Mouse (Mus musculus) WW6 (cell line): Measurements from ENCODE around the gene Slc1a4.

Experiments
- DNase-seq: peaks from one replicate; pipeline ENCODE4 v3.0.0-alpha.2; 2013; ENCODE audit warnings: low read depth, low spot score

Gene Slc1a4

GRCm38 (mm10) chr11:20325073-20325694 lies 7.3 kb downstream of the Slc1a4 start:
- DNase-seq = no peak

- DNase-seq = no peak
Measured at GRCm38 (mm10) chr11:20324006-20324405, 8.5 kb downstream of the Slc1a4 start.

DNA sequence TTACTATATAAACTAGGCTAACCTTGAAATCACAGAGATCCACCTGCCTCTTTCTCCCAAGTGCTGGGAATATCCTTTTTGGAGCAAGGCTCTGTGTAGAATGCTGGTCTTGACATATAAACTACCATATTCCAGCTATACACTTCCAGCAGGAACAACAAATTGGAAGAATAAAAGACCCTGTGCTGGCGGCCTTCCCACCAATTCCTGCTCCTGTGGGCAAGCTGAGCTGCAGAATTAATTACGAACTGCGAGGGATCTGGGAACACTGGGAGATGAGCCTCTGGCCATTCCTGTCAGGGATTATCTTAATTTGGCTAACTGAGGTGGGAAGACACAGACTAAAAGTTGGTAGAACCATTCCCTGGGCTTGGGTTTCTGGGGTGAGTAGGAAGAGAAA lies 10.1 kb downstream of the Slc1a4 start:
- no peak for DNase-seq

DNA sequence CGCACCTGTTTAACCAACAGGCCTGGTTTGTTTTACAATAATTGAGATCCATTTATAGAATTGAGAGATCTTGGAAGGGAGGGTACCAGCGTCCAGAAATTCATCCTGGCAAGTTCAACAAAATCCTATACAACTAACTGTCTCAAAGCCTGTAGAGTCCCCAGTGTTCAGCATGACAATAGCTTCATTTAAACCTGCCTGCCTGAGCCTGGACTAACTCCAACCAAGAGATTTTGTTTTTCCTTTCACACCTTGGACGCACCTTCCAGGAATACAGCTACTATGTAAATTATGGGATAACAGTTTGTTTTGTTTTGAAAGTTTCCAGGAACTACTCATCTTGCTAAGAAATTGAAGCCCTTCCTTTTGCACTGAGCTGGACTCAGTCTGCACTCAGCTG lies 11.9 kb downstream of the Slc1a4 start:
- DNase-seq = no peak

- DNase-seq = no peak
Measured at GRCm38 (mm10) chr11:20318659-20319454, 13.7 kb downstream of the Slc1a4 start.

GRCm38 (mm10) chr11:20313576-20313975 lies 18.9 kb downstream of the Slc1a4 start:
- no peak for DNase-seq

GRCm38 (mm10) chr11:20309044-20309443 lies 23.5 kb downstream of the Slc1a4 start:
- no peak for DNase-seq

DNA sequence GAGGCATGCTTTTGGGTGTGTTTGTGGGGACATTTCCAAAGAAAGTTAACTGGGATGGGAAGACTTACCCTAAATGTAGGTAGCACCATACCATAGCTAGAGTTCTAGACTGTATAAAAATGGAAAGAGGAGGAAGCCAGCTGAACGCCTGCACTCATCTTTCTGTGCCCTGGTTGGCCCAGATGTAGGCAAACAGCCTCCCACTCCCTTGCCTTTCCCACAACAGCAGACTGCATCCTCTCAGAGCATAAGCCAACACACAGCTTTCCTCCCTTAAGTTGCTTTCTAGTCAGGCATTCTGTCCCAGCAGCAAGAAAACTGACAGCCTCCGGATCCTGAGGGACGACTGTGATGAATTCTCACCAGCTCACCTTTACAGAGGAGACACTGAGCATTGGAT lies 25.1 kb downstream of the Slc1a4 start:
- no peak for DNase-seq

- DNase-seq = no peak
Measured at GRCm38 (mm10) chr11:20305641-20306040, 26.9 kb downstream of the Slc1a4 start.

- DNase-seq = no peak
Measured at GRCm38 (mm10) chr11:20304341-20304740, 28.2 kb downstream of the Slc1a4 start.

DNA sequence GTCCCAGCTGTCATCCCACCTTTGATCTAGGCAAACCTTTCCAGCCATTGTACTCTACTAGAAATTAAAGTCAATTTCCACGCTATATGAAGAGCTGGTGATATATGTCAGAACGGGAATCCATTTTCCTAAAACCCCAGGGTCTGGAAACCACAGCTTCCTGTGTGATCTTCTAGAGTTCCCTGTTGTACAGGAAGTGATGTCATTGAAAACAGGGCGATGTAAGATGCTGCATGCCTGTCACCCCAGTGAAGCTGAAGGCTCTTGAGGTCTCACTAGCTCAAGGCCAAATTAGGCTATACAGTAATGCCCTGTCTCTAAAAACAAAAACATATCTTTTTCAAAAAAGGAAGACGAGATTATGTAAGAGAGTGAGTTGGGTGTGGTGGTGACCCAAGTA lies 31.2 kb downstream of the Slc1a4 start:
- no peak for DNase-seq

DNA sequence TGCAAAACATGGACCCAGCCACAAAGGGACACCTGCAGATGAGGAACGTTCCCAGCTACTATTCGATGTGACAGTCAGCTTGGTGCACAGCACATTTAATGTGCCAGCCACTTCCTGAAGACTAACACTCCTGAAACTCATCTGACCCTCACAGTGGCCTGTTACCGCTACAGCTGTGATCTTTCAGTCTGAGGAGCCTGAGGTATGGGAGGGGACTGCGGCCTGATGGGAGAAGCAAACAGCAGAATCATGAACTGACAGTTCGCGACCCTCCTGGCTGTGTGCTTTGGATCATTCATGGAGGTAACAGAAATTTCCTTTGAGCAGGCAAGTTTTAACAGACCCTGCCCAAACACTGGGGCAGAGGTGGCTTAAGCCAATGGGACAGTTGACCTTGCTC lies 31.7 kb downstream of the Slc1a4 start:
- DNase-seq = no peak

- no peak for DNase-seq
Measured at GRCm38 (mm10) chr11:20299900-20300299, 32.6 kb downstream of the Slc1a4 start.

- DNase-seq = no peak
Measured at GRCm38 (mm10) chr11:20284463-20284862, 48.0 kb downstream of the Slc1a4 start.

- DNase-seq = no peak
Measured at GRCm38 (mm10) chr11:20282601-20283219, 49.8 kb downstream of the Slc1a4 start.

DNA sequence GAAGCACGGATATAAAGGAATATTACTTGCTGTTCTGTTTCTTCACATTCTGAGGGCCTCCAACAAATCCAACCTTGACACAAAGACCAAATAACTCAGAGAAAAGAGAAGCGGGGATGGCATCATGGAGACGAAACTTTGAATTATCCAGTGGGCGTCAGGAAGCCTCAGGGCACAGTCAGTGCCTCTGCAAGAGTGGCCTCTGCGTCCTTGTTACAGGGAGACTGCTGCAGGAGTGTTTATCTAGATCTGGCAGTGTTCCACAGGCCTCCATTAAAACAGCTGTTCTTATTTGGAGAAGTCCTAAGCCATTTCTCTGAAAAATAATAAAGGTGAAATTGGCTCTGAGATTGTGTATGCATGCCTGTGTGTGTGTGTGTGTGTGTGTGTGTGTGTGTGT lies 51.5 kb downstream of the Slc1a4 start:
- DNase-seq = no peak

DNA sequence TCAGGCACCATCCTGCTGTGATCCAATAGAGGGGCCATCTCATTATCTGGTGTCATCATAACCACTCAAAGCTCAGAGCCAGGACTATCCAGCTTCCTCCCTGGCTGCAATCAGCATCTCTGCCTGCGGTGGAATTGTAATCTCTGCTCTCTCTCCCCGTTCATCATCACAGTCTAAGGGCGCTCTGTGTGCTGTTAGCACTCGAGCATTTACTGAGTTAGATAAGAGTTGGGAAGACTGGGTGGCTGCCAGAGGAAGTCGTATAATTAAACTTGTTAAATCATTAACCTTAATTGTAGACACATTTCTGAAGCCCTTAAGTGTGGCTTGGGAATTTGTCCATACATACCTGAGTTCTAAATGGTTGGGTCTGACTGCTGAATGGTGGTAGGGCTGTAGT lies 53.8 kb downstream of the Slc1a4 start:
- no peak for DNase-seq

DNA sequence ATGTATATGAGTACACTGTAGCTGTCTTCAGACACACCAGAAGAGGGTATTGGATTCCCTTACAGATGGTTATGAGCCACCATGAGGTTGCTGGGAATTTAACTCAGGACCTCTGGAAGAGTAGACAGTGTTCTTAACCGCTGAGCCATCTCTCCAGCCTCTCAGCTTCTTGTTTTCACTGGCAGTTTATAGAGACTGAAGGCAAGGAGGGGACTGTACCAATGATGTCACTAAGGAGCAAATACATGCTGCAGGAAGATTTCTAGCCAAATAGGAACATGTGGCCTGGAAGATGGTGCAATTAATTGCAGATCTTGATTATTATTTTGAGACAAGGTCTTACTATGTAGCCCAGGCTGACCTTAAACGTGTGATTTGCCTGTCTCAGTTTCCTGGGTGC lies 55.4 kb downstream of the Slc1a4 start:
- DNase-seq = no peak

DNA sequence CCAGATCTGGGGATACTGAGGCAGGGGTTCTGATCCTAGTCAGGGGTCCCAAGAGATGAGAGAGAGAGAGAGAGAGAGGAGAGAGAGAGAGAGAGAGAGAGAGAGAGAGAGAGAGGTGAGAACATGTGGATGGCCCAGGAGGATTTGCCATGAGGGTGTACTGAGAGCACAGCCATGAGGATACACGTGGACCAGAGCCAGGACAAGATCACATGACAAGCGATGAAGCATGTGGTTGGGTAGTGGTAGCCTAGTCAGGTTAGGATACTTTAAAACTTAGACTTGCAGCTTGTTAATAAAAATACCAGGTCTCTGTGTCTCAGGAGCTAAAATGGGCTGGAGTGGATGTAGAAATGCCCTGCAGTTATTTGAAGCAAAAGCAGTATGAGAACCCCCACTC lies 56.5 kb downstream of the Slc1a4 start:
- DNase-seq = no peak

DNA sequence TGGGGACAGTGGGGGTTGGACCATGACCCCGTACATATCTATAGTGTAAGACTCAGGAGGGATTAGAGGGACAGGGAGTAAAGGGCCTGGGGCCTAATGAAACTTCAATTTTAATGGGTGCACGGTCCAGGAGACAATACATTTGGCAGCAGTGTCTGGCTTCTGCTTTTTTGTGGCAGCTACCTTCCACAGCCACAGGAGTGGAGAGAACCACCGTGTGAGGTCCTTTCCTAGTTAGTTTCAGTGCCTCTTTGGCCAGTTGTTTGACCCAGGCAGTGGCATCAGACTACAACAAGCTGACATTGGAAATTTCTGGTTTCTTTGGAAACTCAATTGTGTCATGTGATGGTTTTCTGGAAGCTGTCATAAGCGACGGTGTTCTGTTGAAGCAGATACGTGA lies 62.6 kb downstream of the Slc1a4 start:
- DNase-seq = no peak

DNA sequence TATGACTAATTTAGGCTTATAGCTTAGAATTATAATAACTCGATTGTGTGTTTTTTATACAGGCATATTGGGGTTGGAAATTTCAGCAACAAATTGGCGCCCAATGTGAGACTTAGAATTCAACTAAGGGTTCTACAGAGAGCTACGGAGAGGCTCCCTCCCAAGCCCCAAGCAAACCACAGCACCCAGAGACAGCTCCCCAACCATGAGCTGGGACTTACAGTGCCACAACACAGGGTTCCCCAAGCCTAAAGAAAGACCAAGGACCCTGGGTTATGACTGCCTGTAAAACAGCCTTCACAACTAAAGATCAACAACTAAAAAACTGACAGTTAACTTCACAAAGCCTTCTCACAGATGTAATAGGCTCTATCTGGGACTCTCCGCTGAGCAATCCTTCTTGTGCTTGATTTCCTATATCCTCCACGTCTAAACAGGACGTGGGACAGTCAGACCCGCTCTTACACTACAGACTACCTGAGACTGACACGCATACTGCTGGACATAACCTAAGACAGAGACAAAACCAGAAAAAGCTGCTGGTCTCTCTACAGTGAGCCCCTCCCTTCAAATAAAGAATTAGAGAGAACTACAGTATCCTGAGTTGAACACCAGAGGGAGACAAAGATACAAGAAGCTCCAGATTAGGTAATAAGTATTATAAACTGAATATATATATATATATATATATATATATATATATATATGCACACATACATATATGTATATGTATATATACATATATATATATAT lies 69.7 kb downstream of the Slc1a4 start:
- DNase-seq = no peak

DNA sequence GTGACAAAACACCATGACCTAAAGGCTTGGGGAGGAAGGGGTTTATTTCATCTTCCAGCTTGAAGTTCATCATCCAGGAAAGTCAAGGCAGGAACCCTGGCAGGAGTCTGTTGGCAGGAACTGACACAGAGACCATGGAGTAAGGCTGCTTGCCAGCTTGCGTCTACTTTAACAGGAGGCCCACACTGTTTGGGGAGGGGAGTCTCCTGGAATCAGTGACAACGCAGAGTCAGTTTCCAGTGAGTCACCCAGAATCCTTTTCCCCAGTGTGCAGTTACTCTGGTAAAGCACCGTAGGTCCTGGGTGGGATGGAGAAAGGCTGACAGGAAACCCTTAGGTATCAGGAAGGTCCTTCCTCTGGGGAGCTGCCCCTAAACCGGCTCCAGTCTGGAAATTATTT lies 77.7 kb downstream of the Slc1a4 start:
- no peak for DNase-seq
